Mouse (Mus musculus): Measurements from ENCODE around the gene Relt. TPM values are rescaled to one million over a fixed set of nuclear protein-coding genes. Genes with fewer than 3 reads are reported as not detected.

Relt gene
- polyA plus RNA-seq, 1 experiment from 2014 or later, result 1.2 TPM

DNA sequence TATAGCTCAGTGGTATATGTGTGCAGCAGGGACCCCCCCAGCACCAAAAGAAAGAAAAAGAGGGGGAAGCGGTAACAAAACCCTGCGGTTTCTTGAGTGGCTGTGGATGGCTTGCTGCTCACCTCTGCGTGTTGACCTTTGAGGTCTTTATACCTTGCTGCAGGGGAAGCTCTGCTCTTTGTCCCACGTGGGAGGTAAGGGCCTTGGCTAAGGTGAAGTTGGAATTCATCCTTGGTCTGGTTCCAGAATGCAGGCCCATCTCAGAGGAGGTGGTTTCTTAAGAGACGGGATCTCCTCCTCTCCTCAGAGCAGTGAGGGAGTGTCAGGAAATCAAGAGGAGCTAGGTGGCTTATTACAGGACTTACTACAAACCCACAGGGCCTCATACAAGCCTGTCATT is 21.1 kb downstream of the Relt start:
- Histone ChIP-seq H3K4me1 (replicated peaks; ENCODE audit: control insufficient read depth, insufficient read depth) (no peaks in the 10 kb centered on the region), H3K4me2 (replicated peaks; ENCODE audit: low read depth) (no peak overlapping the region), H3K36me3 (ENCODE audit: control insufficient read depth, insufficient read depth, low read length) (no peaks in the 10 kb centered on the region), H3K4me3 (ENCODE audit: low read depth, low read length) (no peak overlapping the region), H3K9ac (ENCODE audit: low read length) (no peak overlapping the region), H3K9me3 (ENCODE audit: control insufficient read depth, low read length) (no peaks in the 10 kb centered on the region), H3K27ac (replicated peaks) (no peak overlapping the region), H3K27me3 (ENCODE audit: control insufficient read depth, insufficient read depth, low read length) (no peaks in the 10 kb centered on the region)
- ATAC-seq (ENCODE audit: low FRiP score, low TSS enrichment), result no peak
- DNase-seq (ENCODE audit: low spot score), result no peak
- 89% methylated on average over 5 of the region's 5 CpGs for WGBS
- TF ChIP-seq CTCF (IDR thresholded peaks at IDR 0.05; ENCODE audit: low read depth) (no peak), EP300 (optimal IDR thresholded peaks at IDR 0.05) (no peak)

DNA sequence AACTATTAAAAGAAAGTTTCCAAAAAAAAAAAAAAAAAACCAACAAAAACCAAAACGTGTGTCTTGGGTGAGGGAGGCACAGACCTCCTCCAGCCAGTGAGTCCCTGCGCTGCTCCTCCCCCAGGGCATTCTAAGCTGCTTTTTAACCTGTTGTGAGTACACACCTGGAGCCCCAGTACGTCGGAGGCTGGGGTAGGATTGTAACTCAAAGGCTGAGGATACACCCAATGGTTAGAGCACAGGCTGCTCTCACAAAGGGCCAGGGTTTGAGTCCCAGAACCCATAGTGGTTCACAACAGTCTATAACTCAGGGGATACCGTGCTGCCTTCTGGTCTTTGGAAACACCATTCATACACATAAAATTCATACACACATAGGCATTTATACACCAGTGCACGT is 21.6 kb downstream of the Relt start:
- Histone ChIP-seq H3K27ac (replicated peaks) (no peak overlapping the region), H3K9ac (ENCODE audit: low read length) (no peak overlapping the region), H3K4me1 (replicated peaks; ENCODE audit: control insufficient read depth, insufficient read depth) (no peaks in the 10 kb centered on the region), H3K27me3 (ENCODE audit: control insufficient read depth, insufficient read depth, low read length) (no peaks in the 10 kb centered on the region), H3K36me3 (ENCODE audit: control insufficient read depth, insufficient read depth, low read length) (no peaks in the 10 kb centered on the region), H3K4me2 (replicated peaks; ENCODE audit: low read depth) (no peak overlapping the region), H3K4me3 (ENCODE audit: low read depth, low read length) (no peak overlapping the region), H3K9me3 (ENCODE audit: control insufficient read depth, low read length) (no peaks in the 10 kb centered on the region)
- ATAC-seq (ENCODE audit: low FRiP score, low TSS enrichment) (no peak), DNase-seq (ENCODE audit: low spot score) (no peak)
- TF ChIP-seq EP300 (optimal IDR thresholded peaks at IDR 0.05) (no peak), CTCF (IDR thresholded peaks at IDR 0.05; ENCODE audit: low read depth) (no peak)
- 77% methylated on average over 6 of the region's 6 CpGs for WGBS

DNA sequence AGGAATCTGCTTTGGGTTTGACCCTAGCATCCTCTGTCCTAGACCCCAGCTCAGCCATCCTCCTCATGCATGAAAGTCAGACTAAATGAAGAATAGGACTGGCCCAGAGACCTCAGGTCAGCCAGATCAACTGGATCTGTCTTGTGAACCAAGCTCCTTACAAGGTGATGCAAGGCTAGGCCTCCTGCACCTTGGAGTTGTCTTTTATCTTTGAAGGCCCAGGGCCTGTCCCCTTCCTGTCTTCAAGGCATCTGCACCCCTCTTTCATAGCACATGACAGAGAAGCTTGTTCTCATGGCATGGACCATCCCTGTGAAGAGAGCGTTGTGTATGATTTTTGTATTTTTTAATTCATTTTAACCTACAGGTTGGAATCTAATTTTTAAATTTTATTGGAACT is 22.3 kb downstream of the Relt start:
- Histone ChIP-seq H3K4me1 (replicated peaks; ENCODE audit: control insufficient read depth, insufficient read depth) (no peaks in the 10 kb centered on the region), H3K4me2 (replicated peaks; ENCODE audit: low read depth) (no peak overlapping the region), H3K9me3 (ENCODE audit: control insufficient read depth, low read length) (no peaks in the 10 kb centered on the region), H3K4me3 (ENCODE audit: low read depth, low read length) (no peak overlapping the region), H3K9ac (ENCODE audit: low read length) (no peak overlapping the region), H3K27me3 (ENCODE audit: control insufficient read depth, insufficient read depth, low read length) (no peaks in the 10 kb centered on the region), H3K27ac (replicated peaks) (no peak overlapping the region), H3K36me3 (ENCODE audit: control insufficient read depth, insufficient read depth, low read length) (no peaks in the 10 kb centered on the region)
- no peak for DNase-seq (ENCODE audit: low spot score)
- ATAC-seq (ENCODE audit: low FRiP score, low TSS enrichment), result no peak
- no peak for TF ChIP-seq CTCF (IDR thresholded peaks at IDR 0.05; ENCODE audit: low read depth)
- WGBS, result 97% methylated on average over 1 of the region's 1 CpGs

DNA sequence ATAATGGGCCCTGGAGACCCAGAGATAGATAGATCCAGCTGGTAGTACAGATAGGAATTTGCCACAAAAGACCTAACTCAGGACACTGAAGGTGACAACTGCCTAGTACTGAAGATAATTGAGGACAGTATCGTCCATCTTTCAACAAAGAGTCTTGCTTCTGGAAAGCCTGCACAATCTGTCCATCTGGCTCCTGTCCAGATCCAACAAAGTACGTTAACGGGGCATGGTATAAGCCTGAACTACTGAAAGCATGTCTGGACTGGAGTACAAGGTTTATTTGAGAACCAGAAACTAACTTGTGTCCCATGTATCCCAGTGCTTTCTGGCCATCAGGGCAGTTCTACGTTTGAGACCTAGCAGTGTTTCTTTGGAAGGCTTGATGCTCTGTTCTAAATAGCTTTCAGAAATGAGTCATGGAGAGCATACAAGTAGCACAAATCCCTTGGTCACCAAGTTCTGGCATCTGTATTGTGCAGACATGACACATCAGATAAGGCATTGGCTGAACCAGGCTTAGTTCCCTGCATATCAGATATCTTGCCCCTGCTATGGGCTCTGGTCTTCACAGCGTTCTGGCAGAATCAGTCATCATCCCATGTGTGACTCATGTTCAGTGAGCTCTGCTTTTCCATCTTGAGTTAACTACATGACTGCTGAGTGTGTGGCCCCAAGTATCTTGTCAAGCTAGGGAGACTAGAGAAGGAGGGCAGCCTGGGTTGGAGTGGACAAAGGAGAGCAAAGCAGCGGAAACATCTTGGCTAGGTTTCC is 23.4 kb downstream of the Relt start:
- TF ChIP-seq EP300 (optimal IDR thresholded peaks at IDR 0.05) (no peak), CTCF (IDR thresholded peaks at IDR 0.05; ENCODE audit: low read depth) (no peak)
- H3K9ac ChIP-seq (ENCODE audit: low read length), result no peak overlapping the region
- DNase-seq (ENCODE audit: low spot score) (no peak), ATAC-seq (ENCODE audit: low FRiP score, low TSS enrichment) (no peak)
- H3K36me3 ChIP-seq (ENCODE audit: control insufficient read depth, insufficient read depth, low read length), result no peaks in the 10 kb centered on the region
- H3K4me1 ChIP-seq (replicated peaks; ENCODE audit: control insufficient read depth, insufficient read depth), result no peaks in the 10 kb centered on the region
- WGBS, result 49% methylated on average over 6 of the region's 6 CpGs
- H3K27ac ChIP-seq (replicated peaks), result no peak overlapping the region
- no peak overlapping the region for H3K4me2 ChIP-seq (replicated peaks; ENCODE audit: low read depth)
- H3K27me3 ChIP-seq (ENCODE audit: control insufficient read depth, insufficient read depth, low read length), result no peaks in the 10 kb centered on the region
- no peak overlapping the region for H3K4me3 ChIP-seq (ENCODE audit: low read depth, low read length)
- no peaks in the 10 kb centered on the region for H3K9me3 ChIP-seq (ENCODE audit: control insufficient read depth, low read length)

DNA sequence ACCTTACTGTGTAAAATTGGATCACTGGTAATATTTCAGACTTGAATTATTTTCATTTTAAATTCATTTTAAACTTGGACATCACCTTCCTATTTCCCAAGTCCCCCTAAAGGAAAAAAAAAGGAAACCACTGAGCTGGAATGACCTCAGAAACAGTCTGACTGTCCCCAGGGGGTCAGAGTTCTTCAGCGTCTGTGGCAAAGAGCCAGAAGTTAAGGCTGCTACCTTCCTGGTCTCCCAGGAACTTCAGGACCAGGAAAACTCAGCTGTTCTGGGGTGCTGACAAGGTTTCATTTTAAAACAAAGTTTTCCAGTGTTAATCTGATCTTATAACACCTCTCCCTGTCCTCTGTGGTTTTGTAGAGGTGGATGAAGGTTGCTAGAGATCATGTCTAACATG is 25.5 kb downstream of the Relt start:
- no peak for ATAC-seq (ENCODE audit: low FRiP score, low TSS enrichment)
- peaks cover 3% of the 10 kb centered on the region; the same call in 1 of the 2 replicates for H3K36me3 ChIP-seq (ENCODE audit: control insufficient read depth, insufficient read depth, low read length)
- WGBS, result 74% methylated on average over 1 of the region's 1 CpGs

DNA sequence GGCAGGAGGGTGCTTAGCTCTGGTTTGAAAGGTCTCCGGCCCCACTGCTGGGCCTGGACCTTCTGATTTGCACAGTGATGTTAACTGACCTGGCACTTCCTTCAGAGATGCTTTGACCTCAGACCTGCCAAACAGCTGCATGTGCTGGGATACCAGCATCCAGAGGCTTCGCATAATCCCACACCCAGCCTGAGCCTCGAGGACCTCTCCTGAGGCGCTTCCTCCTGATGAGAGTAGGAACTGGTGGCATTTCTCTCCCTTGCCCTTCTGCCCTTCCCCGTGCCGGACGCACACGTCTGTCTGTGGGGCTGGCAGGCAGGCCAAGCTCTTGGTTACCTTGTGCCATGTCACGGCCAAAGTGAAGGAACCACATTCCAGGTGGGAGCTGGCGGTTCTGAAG is 26.6 kb downstream of the Relt start:
- Histone ChIP-seq H3K27ac (replicated peaks) (no peak overlapping the region), H3K36me3 (ENCODE audit: control insufficient read depth, insufficient read depth, low read length) (peaks cover 3% of the 10 kb centered on the region; the same call in 1 of the 2 replicates), H3K4me3 (ENCODE audit: low read depth, low read length) (no peak overlapping the region), H3K4me1 (replicated peaks; ENCODE audit: control insufficient read depth, insufficient read depth) (no peaks in the 10 kb centered on the region), H3K9me3 (ENCODE audit: control insufficient read depth, low read length) (no peaks in the 10 kb centered on the region), H3K9ac (ENCODE audit: low read length) (no peak overlapping the region), H3K27me3 (ENCODE audit: control insufficient read depth, insufficient read depth, low read length) (no peaks in the 10 kb centered on the region), H3K4me2 (replicated peaks; ENCODE audit: low read depth) (no peak overlapping the region)
- ATAC-seq (ENCODE audit: low FRiP score, low TSS enrichment) (no peak), DNase-seq (ENCODE audit: low spot score) (no peak)
- TF ChIP-seq CTCF (IDR thresholded peaks at IDR 0.05; ENCODE audit: low read depth) (no peak), EP300 (optimal IDR thresholded peaks at IDR 0.05) (no peak)
- WGBS, result 87% methylated on average over 10 of the region's 10 CpGs

More for the DNA sequence above, 25.5 kb downstream of the Relt start:
- H3K9ac ChIP-seq (ENCODE audit: low read length), result no peak overlapping the region
- no peak overlapping the region for H3K27ac ChIP-seq (replicated peaks)
- H3K4me1 ChIP-seq (replicated peaks; ENCODE audit: control insufficient read depth, insufficient read depth), result no peaks in the 10 kb centered on the region
- H3K9me3 ChIP-seq (ENCODE audit: control insufficient read depth, low read length), result no peaks in the 10 kb centered on the region
- no peak overlapping the region for H3K4me3 ChIP-seq (ENCODE audit: low read depth, low read length)
- DNase-seq (ENCODE audit: low spot score), result no peak
- no peak overlapping the region for H3K4me2 ChIP-seq (replicated peaks; ENCODE audit: low read depth)
- H3K27me3 ChIP-seq (ENCODE audit: control insufficient read depth, insufficient read depth, low read length), result no peaks in the 10 kb centered on the region
- no peak for TF ChIP-seq EP300 (optimal IDR thresholded peaks at IDR 0.05)
- TF ChIP-seq CTCF (IDR thresholded peaks at IDR 0.05; ENCODE audit: low read depth), result no peak

All from stomach, postnatal 0 days (tissue).